Mouse (Mus musculus) adrenal gland, adult (tissue): Measurements from ENCODE around the gene Tbc1d22b.
A peak's percentile ranks its signal among the peaks of the same experiment; 100 is the strongest.

Experiments used
- DNase-seq, 2 experiments: peaks; one replicate each; pipeline ENCODE4 v3.0.0; 2022 to 2023; ENCODE audit warnings: low spot score in 1 of 2; ENCODE audit not compliant: inconsistent age in 2 of 2

The Tbc1d22b gene

DNA sequence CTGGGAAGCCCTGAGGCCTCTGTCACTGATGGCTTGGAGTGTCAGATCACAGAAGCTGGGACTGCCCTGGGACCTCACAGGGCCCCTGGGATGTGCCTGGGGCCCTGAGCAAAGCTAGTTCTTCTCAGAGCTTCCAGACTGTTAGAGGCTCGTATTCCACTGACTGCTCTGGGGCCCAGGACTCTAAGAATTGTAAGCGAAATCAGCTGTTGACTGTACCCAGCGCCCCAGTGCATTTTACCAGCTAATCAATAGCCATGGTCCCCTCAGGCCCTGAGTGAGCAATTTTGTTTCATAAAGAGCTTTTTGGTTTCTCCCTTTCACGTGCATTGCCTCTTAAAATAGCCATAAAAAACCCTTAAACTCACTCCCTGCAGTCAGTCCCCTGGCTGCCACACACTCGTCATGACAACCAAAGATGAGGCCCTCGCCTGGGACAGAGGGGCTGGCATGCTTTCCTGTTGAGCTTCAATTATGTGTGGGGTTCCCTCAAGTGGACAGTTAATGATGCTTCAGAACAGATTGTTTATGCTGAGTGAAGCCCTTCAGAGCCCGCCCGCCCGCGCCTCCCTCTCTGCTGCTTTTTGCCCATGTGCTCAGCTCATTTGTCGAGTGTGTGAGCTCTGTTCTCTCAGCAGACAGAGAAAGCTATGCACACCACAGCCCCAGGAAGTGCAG lies 39.8 kb downstream of the Tbc1d22b start:
- DNase-seq, result no peak

DNA sequence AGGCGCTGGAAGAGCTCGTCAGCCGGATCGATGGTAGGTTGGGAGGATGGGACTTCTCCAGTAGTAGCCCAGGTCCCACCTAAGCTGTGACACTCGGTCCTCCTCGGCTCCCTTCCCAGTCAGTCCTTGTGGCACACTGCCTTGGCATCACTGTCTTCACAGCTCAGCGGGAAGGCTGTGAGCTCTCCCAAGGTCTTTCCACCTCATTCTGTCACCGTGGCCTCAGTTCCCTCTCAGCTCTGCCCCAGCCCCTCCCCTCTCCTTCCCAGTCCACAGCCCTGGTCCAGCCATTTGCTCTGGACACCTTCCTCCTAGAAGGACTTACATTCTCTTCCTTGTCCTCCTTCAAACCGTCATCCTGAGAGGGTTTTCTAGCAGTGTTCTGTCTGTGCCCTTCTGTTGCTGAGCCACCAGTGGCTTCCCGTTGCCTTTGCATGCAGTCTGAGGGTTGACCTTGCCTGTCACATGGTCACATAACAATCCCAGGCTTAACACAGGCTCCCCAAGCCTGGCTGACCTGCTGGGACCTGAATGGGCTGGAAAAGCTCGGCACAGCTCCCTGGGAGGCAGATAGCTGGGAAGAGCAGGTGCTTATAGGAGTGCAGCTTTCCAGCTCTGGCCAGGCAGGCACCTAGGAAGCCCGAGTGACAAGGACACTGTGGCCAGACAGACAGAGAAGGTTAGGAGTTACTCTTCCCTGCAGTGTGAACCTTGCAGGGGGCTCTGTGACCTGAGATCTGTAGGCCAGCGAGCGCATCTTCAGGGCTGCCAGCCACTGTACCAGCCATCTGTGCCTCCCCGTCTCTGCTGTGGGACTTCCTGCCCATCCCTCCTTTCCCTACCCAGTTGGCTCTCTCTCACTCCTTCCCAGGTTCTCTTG lies 46.5 kb downstream of the Tbc1d22b start:
- DNase-seq, result peak; percentile 75 to 80

DNA sequence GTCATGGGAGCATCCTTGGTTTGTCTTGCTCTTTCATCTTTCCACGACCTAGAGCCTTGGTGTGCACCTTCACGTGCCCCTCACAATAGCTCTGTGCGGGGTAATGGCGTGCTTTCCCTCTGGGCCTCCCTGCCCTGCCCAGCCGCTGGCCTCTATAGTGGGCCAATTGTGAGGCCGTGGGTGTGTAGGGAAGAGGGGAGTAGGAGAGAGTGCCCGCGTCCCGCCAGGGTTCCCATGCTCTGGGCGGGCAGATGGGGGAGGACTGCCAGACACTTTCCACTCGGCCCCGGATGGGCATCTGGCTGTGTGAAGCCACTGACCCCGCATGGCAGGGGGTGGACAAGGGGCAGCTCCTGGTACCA lies 47.2 kb downstream of the Tbc1d22b start:
- DNase-seq, result peak in 1 of 2 experiments; percentile 24

DNA sequence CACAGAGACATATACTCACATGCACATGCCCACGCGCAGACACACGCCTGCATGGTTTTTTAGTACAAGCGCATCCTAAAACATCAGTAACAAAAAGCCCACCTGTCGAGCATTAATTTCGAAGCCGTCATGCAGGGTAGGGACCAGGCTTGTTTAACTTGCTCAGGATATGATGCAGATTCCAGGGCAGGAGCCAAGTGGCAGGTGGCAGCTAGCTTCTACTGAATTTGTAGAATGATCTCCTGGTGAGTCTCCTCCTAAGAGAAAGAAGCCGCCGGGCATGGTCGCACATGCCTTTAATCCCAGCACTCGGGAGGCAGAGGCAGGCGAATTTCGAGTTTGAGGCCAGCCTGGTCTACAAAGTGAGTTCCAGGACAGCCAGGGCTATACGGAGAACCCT lies 49.5 kb downstream of the Tbc1d22b start:
- DNase-seq, result no peak

DNA sequence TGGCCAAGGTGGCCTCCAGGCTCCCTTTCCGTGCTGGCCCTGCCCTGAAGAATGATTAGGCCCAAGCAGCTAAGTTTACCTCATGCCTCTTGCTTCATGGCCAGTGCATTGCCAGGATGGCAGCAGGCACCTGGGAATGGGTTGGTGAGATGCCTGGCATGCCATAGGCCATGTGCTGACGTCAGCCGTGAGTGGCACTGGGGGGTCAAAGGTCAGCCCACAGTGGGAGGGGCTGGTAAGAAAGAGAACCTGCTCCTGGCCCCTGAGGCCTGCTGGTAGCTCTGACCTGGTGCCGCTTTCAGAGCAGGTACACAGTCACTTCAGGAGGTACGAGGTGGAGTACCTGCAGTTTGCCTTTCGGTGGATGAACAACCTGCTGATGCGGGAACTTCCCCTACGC lies 50.0 kb downstream of the Tbc1d22b start:
- no peak for DNase-seq

DNA sequence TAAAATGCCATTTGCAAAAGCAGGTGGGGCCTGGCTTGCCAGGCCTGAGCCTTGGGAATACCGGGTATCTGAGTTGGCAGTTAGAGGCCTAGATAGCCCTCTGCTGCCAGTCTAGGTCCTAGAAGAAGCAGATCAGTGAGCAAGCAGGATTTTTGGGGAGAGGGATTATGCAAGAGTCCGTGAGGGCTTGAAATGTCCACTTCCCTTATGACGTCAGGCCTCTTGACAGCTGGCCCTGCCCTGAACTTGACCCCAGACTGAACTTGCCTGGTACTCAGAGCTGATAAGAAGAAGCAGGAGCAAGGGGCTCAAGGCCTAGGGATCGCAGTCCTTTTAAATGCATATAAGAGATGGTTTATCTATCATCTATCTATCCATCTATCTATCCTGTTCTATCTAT lies 51.8 kb downstream of the Tbc1d22b start:
- DNase-seq, result peak; percentile 77 to 88

DNA sequence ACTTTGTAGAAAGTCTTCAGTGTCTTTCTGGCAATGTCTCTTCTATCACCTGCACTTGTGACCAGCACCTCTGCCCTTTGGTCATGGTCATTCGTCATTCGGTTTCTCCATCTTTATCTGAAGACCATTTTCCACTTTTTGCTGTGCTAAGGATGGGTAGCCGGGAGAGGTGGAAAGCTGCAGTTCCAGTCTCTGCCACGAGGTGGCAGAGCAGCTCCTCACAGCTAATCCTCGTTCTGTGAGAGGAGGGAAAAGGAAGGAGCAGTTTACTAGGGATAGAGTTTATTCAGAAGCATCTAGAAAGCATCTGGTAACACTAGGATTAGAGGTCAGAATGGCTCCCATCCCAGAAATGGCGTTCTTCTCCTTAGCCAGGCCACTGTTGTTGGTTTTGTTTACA lies 53.7 kb downstream of the Tbc1d22b start:
- peak; percentile 77 to 93 for DNase-seq

DNA sequence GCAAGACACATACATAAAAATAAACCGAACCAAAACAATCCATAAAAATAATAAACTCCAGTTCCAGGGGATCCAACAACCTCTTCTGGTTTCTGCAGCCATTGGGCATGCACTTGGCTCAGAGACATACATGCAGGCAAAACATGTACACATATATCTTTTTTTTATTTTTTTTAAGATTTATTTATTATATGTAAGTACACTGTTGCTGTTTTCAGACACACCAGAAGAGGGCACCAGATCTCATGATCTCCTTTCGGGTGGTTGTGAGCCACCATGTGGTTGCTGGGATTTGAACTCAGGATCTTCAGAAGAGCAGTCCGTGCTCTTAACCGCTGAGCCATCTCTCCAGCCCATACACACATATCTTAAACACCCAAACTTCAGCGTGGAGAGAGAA lies 63.9 kb downstream of the Tbc1d22b start:
- peak in 1 of 2 experiments; percentile 60 for DNase-seq

DNA sequence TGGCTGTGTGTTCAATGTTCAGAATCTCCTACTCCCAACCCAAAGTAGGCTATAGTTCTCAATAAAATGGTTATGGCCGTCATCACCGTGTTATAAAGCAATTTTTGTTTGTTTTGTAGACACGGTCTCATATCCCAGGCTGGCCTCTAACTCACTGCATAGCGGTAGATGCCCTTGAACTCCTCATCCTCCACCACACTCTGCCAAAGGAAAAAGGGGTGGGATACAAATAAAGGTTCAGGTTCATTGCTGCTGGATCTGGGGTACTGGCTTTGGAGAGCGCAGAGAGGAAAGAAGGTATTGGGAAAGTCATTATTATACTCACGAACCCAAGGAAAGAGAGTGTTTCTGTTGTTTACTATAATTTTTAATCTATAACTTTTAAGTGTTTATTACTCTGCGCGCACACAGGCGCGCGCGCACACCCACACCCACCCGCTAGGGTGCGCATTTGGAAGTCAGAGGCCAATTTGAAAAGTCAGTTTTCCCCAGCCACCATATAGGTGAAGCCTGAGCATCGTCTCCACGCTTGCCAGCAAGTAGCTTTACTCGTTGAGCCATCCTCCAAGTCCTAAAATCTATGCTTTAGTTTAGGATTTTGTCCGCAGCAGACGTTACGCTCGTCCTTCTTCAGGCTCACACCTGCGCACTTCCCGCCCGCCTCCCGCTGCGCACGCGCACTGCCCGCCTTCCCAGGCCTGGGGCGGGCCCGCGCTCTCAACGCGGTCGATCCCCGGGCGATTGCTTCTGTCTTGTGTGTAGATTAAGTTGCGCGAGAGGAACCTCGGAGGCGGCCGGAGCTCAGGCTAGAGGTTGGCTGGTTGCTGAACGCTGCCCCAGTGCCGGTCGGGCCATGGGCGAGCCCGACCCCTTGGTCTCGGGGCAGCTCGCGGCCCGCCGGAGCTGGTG lies 64.8 kb downstream of the Tbc1d22b start, which contains the start of the genes Rnf8 and Gm28043:
Gene Rnf8 (plus strand): TSS at position 676 of the 909 bp plus-strand sequence.
Gene Gm28043 (plus strand): TSS at position 762 of the 909 bp plus-strand sequence.
- peak; percentile 95 to 98 for DNase-seq

DNA sequence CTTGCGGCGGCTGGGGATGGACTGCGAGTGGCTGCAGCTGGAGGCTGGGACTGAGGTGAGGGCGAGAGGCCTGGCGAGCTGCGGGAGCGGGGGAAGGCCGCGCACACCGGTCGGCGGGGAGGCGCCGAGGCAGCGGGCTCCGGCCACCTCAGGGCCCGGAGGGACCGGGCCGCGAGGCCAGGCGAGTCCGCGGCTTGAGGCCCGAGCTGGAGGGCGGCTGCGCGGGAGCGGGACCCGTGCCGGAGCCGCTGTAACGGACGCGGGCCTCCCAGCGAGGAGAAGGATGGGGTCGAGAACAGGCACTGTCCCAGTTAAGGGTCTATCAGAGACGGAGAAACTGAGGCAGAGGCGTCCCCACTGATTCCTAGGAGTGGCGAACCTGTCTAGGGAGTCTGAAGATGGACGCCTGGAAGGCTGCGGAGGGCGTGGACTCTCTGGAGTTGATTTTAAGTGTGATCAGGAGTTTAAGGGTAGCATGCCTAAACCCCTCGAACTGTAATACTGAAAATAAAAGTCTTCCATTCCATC lies 65.5 kb downstream of the Tbc1d22b start:
- no peak for DNase-seq

DNA sequence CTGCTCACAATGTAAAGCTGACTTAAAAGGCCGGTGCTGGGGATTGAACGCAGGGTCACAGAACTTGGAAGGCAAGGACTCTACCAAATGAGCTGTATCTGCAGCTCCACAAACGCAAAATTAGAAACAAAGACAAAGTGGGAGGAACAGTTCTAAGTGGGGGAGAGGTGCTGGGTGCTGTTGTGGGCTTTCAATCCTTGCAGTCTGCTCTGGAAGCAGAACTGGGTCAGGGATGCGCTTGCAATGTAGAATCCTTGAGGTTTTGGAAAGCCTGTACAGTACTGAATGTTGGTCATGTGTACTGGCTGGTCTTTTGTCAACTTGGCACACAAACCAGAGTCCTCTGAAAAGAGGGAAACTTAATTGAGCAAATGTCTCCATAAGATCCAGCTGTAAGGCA lies 66.0 kb downstream of the Tbc1d22b start:
- DNase-seq, result peak; percentile 43 to 87

DNA sequence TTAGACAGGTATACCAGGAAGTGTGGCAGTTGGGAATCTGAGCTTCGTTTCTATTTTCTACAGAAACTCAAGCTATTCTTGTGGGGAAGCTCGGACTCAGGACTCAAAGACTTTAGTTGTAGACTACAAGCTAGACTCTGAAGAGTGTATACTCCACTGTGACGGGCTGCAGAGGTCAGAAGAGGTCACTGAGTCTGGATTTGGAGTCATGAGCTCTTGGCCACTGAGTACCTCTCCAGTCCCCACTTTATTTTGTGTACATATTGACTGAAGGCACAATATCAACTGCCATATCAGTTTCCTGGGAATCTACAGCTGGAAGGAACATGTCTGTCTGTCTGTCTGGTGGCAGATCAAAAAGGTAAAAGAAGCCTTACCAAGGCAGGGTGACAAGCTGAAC lies 69.6 kb downstream of the Tbc1d22b start:
- DNase-seq, result no peak

DNA sequence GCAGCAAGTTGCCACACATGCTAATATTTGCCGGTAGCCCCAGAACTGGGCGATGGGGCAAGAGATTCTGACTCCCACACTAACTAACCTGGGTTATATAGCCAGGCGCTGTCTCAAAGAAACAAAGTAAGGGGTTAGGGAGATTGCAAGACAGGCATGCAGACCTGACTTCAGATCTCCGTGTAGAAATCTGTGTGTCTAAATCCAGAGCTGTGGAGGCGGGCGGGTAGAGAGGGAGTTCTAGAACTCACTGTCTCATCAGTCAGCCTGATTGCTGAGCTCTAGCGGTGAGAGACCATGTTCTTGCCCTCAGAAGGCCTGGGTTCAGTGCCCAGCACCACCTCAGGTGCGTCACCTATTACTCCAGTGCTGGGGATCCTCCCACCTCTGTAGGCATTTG lies 73.9 kb downstream of the Tbc1d22b start:
- DNase-seq, result no peak

DNA sequence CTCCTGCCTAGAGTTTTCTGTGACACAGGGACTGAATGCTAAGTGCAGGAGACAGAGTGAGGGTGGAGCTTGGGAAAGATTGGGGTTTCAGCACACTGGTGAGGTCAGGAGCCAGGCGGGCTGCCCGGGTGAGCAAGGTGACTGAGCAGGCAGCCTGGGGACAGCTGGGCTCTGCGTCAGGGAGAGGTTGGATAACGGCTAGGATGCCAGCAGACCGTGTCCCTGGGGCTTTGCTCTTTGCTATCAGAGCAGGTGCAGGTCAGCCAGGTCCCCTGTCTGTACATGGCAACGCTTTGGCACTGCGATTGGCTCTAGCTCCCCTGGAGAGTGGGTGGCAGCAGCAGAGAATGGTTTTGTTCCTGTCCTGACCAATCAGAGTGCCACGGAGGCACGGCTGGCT lies 77.7 kb downstream of the Tbc1d22b start:
- no peak for DNase-seq

DNA sequence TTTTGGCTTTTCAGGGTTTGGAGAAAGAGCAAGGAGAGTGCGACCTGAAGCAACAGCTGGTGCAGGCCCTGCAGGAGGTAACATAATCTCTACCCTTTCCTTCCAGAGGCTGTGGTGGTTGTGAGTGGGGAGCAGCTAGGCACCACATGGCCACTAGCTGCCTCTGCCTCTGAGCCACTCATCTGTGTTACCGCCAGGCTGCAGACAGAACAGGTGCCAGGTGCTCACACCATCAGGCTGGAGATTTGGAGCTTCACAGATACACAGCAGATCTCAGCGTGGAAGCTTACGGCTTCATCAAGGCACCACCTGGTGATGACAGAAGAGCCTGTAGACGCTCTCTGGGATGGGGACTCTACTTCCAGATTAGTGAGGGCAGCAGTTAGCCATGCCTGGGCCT lies 79.4 kb downstream of the Tbc1d22b start:
- no peak for DNase-seq

DNA sequence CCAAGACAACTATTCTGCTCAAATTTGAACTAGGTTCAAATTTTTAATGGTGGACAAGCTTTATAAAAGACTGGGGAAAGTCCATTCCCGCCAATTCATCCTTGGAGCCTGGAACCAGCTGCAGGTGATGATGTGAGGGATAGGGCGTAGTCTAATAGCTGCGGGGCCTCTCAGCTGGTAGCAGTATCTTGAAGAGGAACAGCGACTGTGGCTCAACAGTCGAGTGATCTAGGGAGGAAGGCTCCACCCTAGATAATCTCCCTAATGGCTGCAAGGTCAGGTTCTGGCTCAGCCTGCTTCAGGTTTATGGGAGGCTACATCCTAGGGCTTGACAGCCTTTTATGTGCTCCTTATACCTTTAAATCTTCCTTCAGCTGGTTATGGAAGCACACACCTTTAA lies 80.0 kb downstream of the Tbc1d22b start:
- no peak for DNase-seq

DNA sequence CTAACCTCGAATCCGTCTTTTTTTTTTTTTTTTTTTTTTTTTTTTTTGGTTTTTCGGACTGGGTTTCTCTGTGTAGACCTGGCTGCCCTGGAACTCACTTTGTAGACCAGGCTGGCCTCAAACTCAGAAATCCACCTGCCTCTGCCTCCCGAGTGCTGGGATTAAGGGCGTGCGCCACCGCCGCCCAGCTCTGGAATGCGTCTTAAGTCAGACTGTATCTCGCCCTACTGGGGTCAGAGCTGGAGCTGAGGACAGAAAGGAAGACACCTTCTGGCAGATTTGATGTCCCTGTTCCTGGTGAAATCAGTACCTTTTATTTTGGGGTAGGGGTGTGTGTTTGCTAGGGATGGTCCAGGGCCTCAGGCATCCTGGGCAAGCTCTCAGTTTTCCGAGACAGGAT lies 82.7 kb downstream of the Tbc1d22b start:
- DNase-seq, result no peak

DNA sequence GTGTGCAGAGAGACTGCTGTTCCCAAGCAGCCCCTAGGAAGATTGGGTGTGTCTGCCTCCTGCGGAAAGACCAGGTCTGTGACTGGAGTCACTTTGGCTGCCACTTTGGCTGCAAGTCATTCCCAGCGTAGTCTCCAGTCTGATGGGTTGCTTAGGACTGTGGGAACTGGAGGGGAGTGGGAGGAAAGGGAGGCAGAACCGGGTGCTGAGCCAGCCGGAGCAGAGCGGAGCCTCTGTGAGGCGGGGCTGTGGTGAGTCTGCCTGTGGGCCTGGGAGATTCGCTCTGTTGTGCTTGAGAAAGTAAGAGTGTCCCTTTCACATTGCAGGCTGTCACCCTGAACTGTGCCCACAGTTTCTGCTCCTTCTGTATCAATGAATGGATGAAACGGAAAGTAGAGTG lies 85.9 kb downstream of the Tbc1d22b start:
- no peak for DNase-seq

DNA sequence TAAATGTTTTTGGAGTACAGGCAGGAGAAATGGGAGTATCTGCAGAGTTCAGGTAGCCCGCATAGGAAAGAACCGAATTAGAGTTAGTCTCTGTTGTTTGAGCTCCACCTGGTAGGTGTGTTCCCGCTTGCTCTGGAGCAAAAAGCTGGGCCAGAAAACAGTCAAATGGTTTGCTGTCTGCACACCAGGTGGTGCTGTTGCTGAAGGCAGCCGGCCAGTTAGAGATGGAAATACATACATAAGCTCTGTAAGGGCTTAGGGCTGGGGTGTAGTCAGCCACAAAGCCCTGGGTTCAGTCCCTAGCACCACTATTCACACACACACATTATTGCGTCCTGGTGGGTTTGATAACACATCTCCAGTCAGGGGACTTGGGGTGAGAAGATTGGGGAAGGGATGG lies 86.5 kb downstream of the Tbc1d22b start:
- DNase-seq, result peak; percentile 38 to 77

DNA sequence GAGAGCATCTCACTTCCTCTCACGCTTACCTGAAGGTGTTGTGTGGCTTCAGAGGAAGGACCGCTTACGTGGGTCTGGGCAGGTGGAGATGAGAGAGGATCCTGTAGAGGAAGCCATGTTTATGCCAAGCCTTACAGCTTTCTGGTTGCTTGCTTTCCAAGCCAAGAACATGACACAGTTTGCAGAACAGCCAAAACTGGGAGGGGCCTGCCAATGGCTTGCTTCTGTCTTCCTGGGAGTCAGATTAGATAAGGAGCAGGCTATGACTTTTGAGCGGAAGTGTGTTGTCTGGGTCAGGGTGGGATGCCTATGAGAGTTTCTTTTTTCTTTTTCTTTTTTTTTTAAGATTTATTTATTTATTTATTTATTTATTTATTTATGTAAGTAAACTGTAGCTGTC lies 87.8 kb downstream of the Tbc1d22b start:
- peak in 1 of 2 experiments; percentile 67 for DNase-seq

DNA sequence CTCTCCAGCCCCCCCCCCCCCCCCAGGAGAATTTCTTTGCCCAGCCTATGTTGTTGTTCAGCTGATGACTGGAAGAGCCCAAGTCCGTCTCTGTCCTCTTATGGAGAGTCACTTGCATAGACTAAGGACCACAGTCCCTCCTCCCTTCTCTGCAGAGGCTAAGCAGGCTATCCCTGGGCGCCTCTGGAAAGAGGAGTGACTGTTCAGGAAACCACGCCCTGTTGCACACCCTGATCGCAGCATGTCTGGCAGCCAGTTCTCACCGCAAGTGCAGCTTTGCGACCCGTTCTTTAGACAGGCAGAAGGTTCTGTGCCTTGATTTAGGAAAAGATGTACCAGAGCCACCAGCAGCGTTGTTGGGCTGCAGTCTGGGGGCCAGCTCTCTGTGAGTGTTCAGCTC lies 88.3 kb downstream of the Tbc1d22b start:
- no peak for DNase-seq
